Mouse (Mus musculus): ENCODE measurements around the gene Tspo2.

GRCm38 (mm10) chr17:48450666-48451352, 513 bp downstream of the Tspo2 start:
- TF ChIP-seq CTCF (IDR thresholded peaks at IDR 0.05; ENCODE audit: low read depth, low read length) (no peak), POLR2A (IDR thresholded peaks at IDR 0.05; ENCODE audit: borderline replicate concordance, low read depth, low read length) (no peak)

All from bone marrow macrophage, adult 2 months (primary cell).